Mouse (Mus musculus) kidney, adult 11 months (tissue): ENCODE results near the gene Mybph.

Experiments
- DNase-seq: peaks from one replicate; pipeline ENCODE4 v3.0.0; 2022

Gene Mybph

GRCm38 (mm10) chr1:134213405-134213804 is 20.2 kb downstream of the Mybph start:
- no peak for DNase-seq

GRCm38 (mm10) chr1:134215059-134215458 is 21.8 kb downstream of the Mybph start:
- peak; percentile 31 for DNase-seq

- no peak for DNase-seq
Measured at GRCm38 (mm10) chr1:134215751-134216628, 22.7 kb downstream of the Mybph start.

GRCm38 (mm10) chr1:134216629-134216971 is 23.4 kb downstream of the Mybph start:
- DNase-seq: no peak

GRCm38 (mm10) chr1:134217028-134217481 is 23.8 kb downstream of the Mybph start:
- peak; percentile 55 for DNase-seq

GRCm38 (mm10) chr1:134217942-134218341 is 24.7 kb downstream of the Mybph start:
- no peak for DNase-seq

- DNase-seq: no peak
Measured at GRCm38 (mm10) chr1:134219608-134220007, 26.4 kb downstream of the Mybph start.

- no peak for DNase-seq
Measured at GRCm38 (mm10) chr1:134221172-134221571, 27.9 kb downstream of the Mybph start.

- peak; percentile 73 for DNase-seq
Measured at GRCm38 (mm10) chr1:134222122-134223055, 29.1 kb downstream of the Mybph start.

GRCm38 (mm10) chr1:134224649-134225227 is 31.5 kb downstream of the Mybph start:
- DNase-seq: no peak

GRCm38 (mm10) chr1:134225375-134225774 is 32.1 kb downstream of the Mybph start:
- no peak for DNase-seq

- DNase-seq: no peak
Measured at GRCm38 (mm10) chr1:134226739-134227138, 33.5 kb downstream of the Mybph start.

- DNase-seq: no peak
Measured at GRCm38 (mm10) chr1:134229806-134230575, 36.7 kb downstream of the Mybph start.

GRCm38 (mm10) chr1:134230638-134231228 is 37.5 kb downstream of the Mybph start:
- DNase-seq: no peak

GRCm38 (mm10) chr1:134231270-134231669 is 38.0 kb downstream of the Mybph start:
- no peak for DNase-seq

GRCm38 (mm10) chr1:134231681-134232080 is 38.4 kb downstream of the Mybph start:
- DNase-seq: no peak

GRCm38 (mm10) chr1:134232326-134232725 is 39.1 kb downstream of the Mybph start:
- no peak for DNase-seq

GRCm38 (mm10) chr1:134232778-134233531 is 39.7 kb downstream of the Mybph start:
- peak; percentile 63 for DNase-seq

- no peak for DNase-seq
Measured at GRCm38 (mm10) chr1:134233681-134234454, 40.6 kb downstream of the Mybph start.
